Mouse (Mus musculus) adrenal gland, postnatal 14 days (tissue): ENCODE measurements around the gene Gapdh. TPM values are rescaled to one million over a fixed set of nuclear protein-coding genes. Genes with fewer than 3 reads are reported as not detected.
"Not testable (repeated sequence)": the region's sequence is repeated elsewhere in the genome, so short reads cannot be mapped to it uniquely, and the experiment has no call there.

Source experiments
- DNase-seq: peaks from one replicate; pipeline ENCODE4 v3.0.0; 2021; ENCODE audit warnings: mixed read lengths
- total RNA-seq: library from RNA; stranded (reverse); gene quantifications from 2 replicates; pipeline ENCODE4 v1.2.3, GENCODE M21; 2021

Gapdh gene
- total RNA-seq, 1 experiment from 2014 or later: 1,705 TPM

DNA sequence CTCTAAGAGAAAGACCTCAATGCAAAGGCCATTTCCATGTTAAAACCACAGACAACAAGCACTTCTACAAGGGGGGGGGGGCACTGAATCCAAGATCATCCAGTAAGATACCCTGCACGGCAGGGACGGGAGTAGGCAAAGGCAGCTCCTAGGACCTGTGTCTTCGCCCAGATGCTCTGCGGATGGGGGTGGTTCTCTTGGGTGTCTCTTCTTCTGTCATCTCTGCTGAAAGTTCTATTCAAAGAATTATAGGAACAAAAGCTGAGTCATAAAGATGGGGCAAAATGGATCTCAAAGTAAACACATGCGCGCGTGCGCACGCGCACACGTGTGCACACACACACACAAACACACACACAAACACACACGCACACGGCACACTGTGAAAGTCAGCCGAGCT, 1.8 kb upstream of the Gapdh start:
- DNase-seq: no peak

GRCm38 (mm10) chr6:125166861-125167650, 789 bp upstream of the Gapdh start:
- peak; percentile 69 for DNase-seq

GRCm38 (mm10) chr6:125165328-125165891, 857 bp downstream of the Gapdh start:
- peak; percentile 98 for DNase-seq

- DNase-seq: peak; percentile 76
Measured at GRCm38 (mm10) chr6:125164672-125165327, 1.5 kb downstream of the Gapdh start.

- peak; percentile 60 for DNase-seq
Measured at GRCm38 (mm10) chr6:125163801-125164657, 2.2 kb downstream of the Gapdh start.

DNA sequence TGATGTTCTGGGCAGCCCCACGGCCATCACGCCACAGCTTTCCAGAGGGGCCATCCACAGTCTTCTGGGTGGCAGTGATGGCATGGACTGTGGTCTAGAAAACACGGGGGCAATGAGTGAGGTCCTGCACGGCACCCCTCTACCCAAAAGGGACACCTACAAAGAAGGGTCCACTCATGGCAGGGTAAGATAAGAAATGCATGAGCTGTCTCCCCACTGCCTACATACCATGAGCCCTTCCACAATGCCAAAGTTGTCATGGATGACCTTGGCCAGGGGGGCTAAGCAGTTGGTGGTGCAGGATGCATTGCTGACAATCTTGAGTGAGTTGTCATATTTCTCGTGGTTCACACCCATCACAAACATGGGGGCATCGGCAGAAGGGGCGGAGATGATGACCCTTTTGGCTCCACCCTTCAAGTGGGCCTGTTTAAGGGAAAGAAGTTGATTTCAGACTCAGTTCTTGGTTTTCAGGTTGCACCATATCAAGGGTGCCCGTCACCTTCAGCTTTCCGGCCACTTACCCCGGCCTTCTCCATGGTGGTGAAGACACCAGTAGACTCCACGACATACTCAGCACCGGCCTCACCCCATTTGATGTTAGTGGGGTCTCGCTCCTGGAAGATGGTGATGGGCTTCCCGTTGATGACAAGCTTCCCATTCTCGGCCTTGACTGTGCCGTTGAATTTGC, 3.5 kb downstream of the Gapdh start:
- DNase-seq: not testable (repeated sequence)

DNA sequence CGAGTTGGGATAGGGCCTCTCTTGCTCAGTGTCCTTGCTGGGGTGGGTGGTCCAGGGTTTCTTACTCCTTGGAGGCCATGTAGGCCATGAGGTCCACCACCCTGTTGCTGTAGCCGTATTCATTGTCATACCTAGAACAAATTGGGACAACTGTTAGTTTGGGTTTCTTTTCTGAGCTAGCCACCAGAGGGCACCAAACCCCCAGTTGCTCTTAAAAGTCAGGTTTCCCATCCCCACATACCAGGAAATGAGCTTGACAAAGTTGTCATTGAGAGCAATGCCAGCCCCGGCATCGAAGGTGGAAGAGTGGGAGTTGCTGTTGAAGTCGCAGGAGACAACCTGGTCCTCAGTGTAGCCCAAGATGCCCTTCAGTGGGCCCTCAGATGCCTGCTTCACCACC, 4.3 kb downstream of the Gapdh start:
- DNase-seq: peak; percentile 85

- DNase-seq: peak; percentile 85
Measured at GRCm38 (mm10) chr6:125160854-125161760, 5.2 kb downstream of the Gapdh start.

- no peak for DNase-seq
Measured at GRCm38 (mm10) chr6:125160558-125160853, 5.8 kb downstream of the Gapdh start.

- DNase-seq: no peak
Measured at GRCm38 (mm10) chr6:125159773-125160557, 6.3 kb downstream of the Gapdh start.

- DNase-seq: no peak
Measured at GRCm38 (mm10) chr6:125158944-125159492, 7.2 kb downstream of the Gapdh start.

DNA sequence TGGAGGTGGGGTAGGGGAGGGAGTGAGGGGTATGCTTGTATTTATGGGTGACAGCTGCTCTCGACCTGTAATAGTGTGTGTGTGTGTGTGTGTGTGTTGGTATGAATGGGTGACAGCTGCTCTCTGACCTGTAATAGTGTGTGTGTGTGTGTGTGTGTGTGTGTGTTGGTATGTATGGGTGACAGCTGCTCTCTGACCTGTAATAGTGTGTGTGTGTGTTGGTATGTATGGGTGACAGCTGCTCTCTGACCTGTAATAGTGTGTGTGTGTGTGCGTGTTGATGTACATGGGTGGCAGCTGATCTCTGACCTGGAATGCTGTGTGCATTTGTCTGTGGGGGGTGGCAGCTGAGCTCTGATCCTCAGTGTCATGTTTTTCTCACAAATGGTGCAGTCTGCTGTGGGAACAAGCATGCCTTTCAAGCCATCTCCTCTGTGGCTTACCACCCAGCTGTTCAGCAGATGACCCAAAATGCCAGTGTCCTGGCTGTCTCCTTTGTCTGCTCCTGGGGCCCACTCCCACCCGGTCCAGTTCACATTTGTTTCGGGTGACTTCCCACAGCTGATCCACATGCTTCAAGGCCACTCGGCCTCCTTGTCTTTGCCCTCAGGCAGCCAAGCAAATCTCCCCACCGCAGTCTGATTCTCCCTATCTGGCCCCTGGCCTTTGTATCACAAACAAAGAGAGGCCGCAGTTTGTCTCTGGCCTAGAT, 9.2 kb downstream of the Gapdh start:
- DNase-seq: no peak

GRCm38 (mm10) chr6:125156491-125156890, 9.8 kb downstream of the Gapdh start:
- no peak for DNase-seq

DNA sequence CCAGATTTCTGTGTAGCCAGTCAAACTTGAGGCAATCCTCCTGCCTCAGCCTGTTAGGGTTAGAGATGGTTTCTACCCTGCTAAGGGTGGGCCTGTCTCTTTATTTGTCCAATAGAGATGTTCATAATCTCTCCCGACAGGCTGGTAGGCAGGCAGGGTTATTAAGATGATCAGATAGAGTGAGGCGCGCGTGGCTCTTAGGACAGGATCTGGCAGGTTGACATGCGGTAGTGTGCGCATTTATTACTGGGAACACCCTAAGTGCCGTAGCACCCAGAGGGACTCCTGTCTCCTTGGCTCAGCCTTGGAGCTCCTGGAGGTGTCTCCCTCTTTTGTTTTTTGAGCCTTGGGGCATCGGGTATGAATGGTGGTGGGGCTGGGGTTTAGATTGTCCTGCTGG, 11.0 kb downstream of the Gapdh start:
- DNase-seq: no peak

- no peak for DNase-seq
Measured at GRCm38 (mm10) chr6:125154550-125154949, 11.7 kb downstream of the Gapdh start.

- DNase-seq: no peak
Measured at GRCm38 (mm10) chr6:125153682-125154081, 12.6 kb downstream of the Gapdh start.

GRCm38 (mm10) chr6:125153018-125153389, 13.3 kb downstream of the Gapdh start:
- no peak for DNase-seq

DNA sequence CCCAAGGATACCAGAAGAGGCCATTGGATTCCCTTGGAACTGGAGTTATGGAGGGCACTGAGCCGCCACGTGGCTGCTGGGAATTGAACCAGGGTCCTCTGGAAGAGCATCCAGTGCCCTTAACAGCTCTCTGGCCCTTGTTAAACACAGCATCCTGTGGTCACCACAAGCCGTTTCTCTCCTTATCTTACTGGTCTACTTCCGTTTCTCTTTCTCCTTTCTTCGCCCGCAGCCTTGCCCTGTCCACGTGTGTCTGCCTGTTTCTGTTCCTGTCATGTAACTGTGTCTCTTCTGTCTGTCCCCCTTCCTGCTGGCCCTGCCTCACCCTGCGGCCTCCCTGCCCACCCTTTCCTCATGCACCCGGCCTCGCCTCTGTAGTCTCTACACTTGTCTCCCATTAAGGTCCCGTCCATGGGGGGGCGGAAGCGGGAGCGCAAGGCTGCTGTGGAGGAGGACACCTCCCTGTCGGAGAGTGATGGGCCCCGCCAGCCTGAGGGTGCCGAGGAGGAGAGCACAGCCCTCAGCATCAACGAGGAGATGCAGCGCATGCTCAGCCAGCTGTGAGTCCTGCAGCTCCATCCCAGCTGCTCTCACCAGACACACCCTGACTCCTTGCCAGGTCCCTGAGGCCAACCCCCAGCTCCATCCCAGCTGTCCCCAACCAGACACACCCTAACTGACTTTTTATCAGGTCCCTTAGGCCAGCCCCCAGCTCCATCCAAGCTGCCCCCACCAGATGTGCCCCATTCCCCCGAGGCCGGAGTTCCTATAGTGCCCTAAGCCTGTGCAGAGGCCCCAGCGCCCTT, 13.9 kb downstream of the Gapdh start:
- no peak for DNase-seq
